Mouse (Mus musculus) neural tube, embryonic 11.5 days (tissue): ENCODE measurements around the gene Dnajb3. TPM values are rescaled to one million over a fixed set of nuclear protein-coding genes. Genes with fewer than 3 reads are reported as not detected.
"Not testable (repeated sequence)": the region's sequence is repeated elsewhere in the genome, so short reads cannot be mapped to it uniquely, and the experiment has no call there.

ENCODE experiments used
- ATAC-seq: fragments of 200-750 bp; cut with Nextera tagmentation; 2 replicates; pipeline ENCODE4 v1.8.0; 2017; ENCODE audit warnings: moderate number of reproducible peaks, mild to moderate bottlenecking, moderate TSS enrichment, moderate library complexity; ENCODE audit not compliant: insufficient read depth, low FRiP score, low TSS enrichment
- DNase-seq: peaks from one replicate; pipeline ENCODE4 v3.0.0-alpha.2; 2015; ENCODE audit warnings: low spot score
- H3K27ac ChIP-seq: fragments of 300-500 bp; sonication (generic); 2 replicates; pipeline ENCODE4 v1.5.1; 2014; ENCODE audit warnings: low read depth, mild to moderate bottlenecking, low read length
- H3K27me3 ChIP-seq: fragments of 300-500 bp; sonication (generic); 2 replicates; pipeline ENCODE4 v1.6.1; 2014; ENCODE audit warnings: mild to moderate bottlenecking, low read length, mixed read lengths; ENCODE audit not compliant: control insufficient read depth, insufficient read depth
- H3K36me3 ChIP-seq: fragments of 300-500 bp; sonication (generic); 2 replicates; pipeline ENCODE4 v1.6.1; 2014; ENCODE audit warnings: mild to moderate bottlenecking, low read length, moderate library complexity, mixed read lengths; ENCODE audit not compliant: control insufficient read depth, insufficient read depth
- H3K4me1 ChIP-seq: fragments of 300-500 bp; sonication (generic); 2 replicates; pipeline ENCODE4 v1.6.1; 2014; ENCODE audit warnings: low read length, mixed read lengths; ENCODE audit not compliant: control insufficient read depth, insufficient read depth
- H3K4me2 ChIP-seq: fragments of 300-500 bp; sonication (generic); 2 replicates; pipeline ENCODE4 v1.6.1; 2014; ENCODE audit warnings: low read depth, mild to moderate bottlenecking, moderate library complexity
- H3K4me3 ChIP-seq: fragments of 300-500 bp; sonication (generic); 2 replicates; pipeline ENCODE4 v1.5.1; 2014; ENCODE audit warnings: low read depth, low read length
- H3K9ac ChIP-seq: fragments of 300-500 bp; sonication (generic); 2 replicates; pipeline ENCODE4 v1.6.1; 2014; ENCODE audit warnings: mild to moderate bottlenecking, low read length
- H3K9me3 ChIP-seq: fragments of 300-500 bp; sonication (generic); 2 replicates; pipeline ENCODE4 v1.6.1; 2016; ENCODE audit warnings: low read length; ENCODE audit not compliant: control insufficient read depth
- WGBS: fragments of 180-500 bp; shearing (Covaris S2); extraction: QIAGEN DNeasy Blood & Tissue Kit; methylation state at CpG from one replicate; pipeline ENCODE4 v1.1.7; 2014; 5-methylcytosine and 5-hydroxymethylcytosine counted together
- polyA plus RNA-seq: library from polyadenylated mRNA; unstranded; fragments of >200 nt; fragmentation: Nextera tagmentation; extraction: Ambion mirVana; gene quantifications from 2 replicates; pipeline ENCODE4 v1.2.1, GENCODE M21; 2014

Gene Dnajb3
- polyA plus RNA-seq, 1 experiment from 2014 or later: 13.6 TPM

DNA sequence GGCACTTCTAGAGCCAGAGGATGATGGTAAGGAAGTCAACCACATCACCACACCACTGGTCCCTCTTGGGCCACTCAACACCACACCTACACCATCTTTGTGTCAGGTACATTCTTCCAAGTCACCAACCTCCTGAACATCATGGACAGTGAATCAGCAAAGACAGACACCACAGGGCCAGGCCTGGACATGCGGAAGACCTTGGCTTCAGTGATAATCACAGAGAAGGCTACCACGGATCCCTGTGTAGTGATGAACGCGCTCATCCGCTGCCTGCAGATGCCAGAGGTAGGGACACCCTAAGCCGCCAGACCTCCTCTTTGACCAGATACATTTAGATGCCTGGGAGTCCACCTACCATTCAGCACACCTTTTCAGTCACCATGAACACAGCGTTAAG, 22.5 kb upstream of the Dnajb3 start:
- peaks cover 75% of the 10 kb centered on the region for H3K9me3 ChIP-seq
- WGBS: 70% methylated on average over 7 of the region's 7 CpGs
- ATAC-seq (no peak), DNase-seq (no peak)
- no peak overlapping the region for H3K4me2 ChIP-seq
- no peak overlapping the region for H3K27ac ChIP-seq
- H3K4me1 ChIP-seq: no peaks in the 10 kb centered on the region
- H3K36me3 ChIP-seq: no peaks in the 10 kb centered on the region
- H3K9ac ChIP-seq: no peak overlapping the region
- H3K27me3 ChIP-seq: no peaks in the 10 kb centered on the region
- H3K4me3 ChIP-seq: no peak overlapping the region

DNA sequence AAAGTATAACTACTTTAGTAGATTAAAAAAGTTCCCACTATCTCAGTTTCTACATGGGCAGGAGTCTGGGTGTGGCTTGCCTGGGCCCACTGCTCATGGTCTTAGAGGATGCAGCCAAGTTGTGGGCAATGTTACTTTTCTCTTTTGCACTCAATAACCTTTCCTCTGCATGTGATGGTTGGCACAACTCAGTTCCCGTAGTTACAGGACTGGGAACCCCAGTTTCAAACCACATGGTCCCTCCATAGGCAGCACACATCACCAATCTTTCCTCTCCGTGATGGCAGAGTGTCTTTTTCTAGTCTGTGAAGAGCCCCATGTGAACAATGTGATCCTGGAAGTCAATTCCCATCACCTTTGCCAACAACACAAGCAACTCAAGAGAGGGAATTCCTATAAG, 21.9 kb upstream of the Dnajb3 start:
- Histone ChIP-seq H3K4me1 (no peaks in the 10 kb centered on the region), H3K27ac (no peak overlapping the region), H3K4me2 (no peak overlapping the region), H3K4me3 (no peak overlapping the region), H3K36me3 (no peaks in the 10 kb centered on the region), H3K9me3 (peaks cover 69% of the 10 kb centered on the region), H3K9ac (no peak overlapping the region), H3K27me3 (no peaks in the 10 kb centered on the region)
- WGBS: 59% methylated on average over 2 of the region's 2 CpGs
- ATAC-seq: no peak
- no peak for DNase-seq

DNA sequence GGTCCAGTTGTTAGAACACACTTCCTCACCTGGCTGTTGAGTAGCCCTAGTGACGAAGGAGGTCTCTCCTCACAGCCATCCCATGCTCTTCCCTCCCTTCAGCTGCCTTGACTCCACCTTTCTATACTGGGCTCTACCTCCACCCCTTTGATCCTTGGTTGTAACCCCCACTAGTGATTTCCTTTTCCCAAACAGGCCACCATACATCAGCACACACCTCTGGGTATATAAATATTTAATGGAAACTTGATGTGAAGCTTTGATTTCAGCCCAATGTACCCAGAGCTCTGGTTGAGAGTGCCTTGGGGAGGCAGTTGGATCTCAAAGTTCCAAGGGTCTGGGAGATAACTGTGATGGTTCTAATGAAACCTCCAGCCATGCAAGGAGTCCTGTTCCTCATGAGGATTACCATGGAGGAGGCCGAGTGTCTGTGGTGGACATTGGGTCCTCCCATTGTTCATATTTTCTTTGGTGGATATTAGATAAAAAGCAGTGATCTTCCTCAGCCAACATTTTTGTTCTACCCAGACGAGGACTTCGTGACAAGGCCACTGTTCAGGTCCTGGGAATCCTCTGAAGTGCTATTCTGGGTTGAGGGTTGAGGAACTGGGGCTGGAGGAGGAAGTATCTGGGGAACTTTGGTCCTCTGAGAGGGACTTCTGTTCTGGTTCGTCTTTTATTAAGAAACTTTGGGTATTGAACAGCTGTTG, 21.2 kb upstream of the Dnajb3 start, which contains the start of gene Mroh2a:
Gene Mroh2a, plus strand, starts transcription at position 317 of the 710 bp plus-strand sequence.
- Histone ChIP-seq H3K4me1 (no peaks in the 10 kb centered on the region), H3K36me3 (no peaks in the 10 kb centered on the region), H3K9me3 (peaks cover 66% of the 10 kb centered on the region), H3K27me3 (no peaks in the 10 kb centered on the region), H3K4me3 (no peak within 1 kb of the TSS), H3K4me2 (no peak within 1 kb of the TSS), H3K27ac (no peak within 1 kb of the TSS), H3K9ac (no peak within 1 kb of the TSS)
- 59% methylated on average over 5 of the region's 5 CpGs for WGBS
- no peak for DNase-seq
- ATAC-seq: no peak

DNA sequence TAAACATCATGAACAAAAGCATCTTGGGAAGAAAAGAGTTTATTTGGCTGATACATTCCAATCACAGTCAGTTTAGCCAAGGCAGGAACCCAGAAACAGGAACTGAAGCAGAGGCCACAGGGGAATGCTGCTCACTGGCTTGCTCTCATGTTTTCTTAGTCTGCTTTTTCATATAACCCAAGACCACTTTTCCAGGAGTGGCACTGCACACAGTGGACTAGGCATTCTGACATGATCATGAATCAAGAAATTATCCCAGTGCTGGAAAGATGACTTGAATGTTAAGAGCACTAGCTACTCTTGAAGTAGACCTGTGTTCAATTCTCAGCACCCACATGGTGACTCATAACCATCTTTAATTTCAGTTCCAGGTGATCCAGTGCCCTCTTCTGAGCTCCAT, 20.2 kb upstream of the Dnajb3 start:
- no peak for ATAC-seq
- Histone ChIP-seq H3K27ac (no peak overlapping the region), H3K4me3 (no peak overlapping the region), H3K4me2 (no peak overlapping the region), H3K4me1 (no peaks in the 10 kb centered on the region), H3K27me3 (no peaks in the 10 kb centered on the region), H3K36me3 (no peaks in the 10 kb centered on the region), H3K9ac (no peak overlapping the region), H3K9me3 (peaks cover 55% of the 10 kb centered on the region)
- no peak for DNase-seq

DNA sequence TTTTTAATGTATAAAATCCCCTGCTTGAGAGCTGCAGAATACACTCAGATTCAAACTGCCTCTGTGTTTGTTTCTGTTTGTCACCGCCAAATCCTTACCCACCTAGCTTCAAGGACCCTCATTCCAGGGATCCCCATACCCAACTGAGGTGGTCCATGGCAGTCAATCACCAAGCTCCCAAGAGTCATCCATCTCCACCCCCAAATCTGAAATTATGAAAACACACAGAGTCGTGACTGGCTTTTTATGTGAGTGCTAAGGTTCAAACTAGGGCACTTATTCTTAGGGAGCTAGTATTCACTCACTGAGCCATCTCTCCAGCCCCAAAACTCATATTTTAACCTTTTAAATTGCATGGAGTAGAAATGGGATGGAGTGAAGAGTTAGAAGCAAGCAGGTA, 19.7 kb upstream of the Dnajb3 start:
- DNase-seq: not testable (repeated sequence)

DNA sequence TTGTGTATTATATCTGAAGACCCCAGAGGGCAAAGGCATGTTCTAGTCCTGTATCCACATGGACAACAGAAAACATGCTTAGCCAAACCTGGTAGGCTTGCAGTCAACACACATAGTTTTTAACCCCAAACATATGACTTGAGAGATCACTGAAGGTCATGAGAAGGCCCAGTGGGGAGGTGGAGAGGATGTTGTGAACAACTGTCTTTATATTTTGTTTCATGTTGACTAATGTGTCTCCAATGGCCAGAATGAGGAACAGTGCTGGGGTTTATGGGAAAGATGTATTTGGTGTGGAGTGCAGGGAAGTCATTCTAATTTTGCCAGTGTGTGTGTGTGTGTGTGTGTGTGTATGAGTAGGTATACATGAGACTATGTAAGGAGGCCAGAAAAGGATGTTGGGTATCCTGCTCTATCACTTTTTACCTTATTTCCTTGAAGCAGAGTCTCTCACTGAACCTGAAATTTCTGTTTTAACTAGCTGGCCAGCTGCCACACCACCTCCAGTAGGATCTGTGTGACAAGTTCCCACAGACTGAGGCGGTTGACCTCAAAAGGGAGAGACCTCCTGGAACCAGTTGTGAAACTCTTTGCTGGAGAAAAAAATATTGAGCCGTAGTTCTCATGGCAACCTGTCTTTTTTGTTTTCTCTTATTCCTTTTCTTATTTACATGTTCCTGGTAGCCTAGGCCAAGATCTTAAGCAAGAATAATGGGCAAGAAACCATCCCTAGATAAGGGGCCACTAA, 18.6 kb upstream of the Dnajb3 start:
- H3K36me3 ChIP-seq: no peaks in the 10 kb centered on the region
- ATAC-seq (no peak), DNase-seq (no peak)
- no peak overlapping the region for H3K4me2 ChIP-seq
- WGBS: 72% methylated on average over 2 of the region's 2 CpGs
- H3K27ac ChIP-seq: no peak overlapping the region
- no peak overlapping the region for H3K4me3 ChIP-seq
- H3K9ac ChIP-seq: no peak overlapping the region
- no peaks in the 10 kb centered on the region for H3K4me1 ChIP-seq
- H3K27me3 ChIP-seq: no peaks in the 10 kb centered on the region
- peaks cover 40% of the 10 kb centered on the region for H3K9me3 ChIP-seq

More for the DNA sequence above, 19.7 kb upstream of the Dnajb3 start:
- not testable (repeated sequence) for H3K9ac ChIP-seq, H3K4me1 ChIP-seq, H3K27me3 ChIP-seq, H3K4me2 ChIP-seq, H3K4me3 ChIP-seq, H3K36me3 ChIP-seq, ATAC-seq, H3K27ac ChIP-seq
- H3K9me3 ChIP-seq: peaks cover 51% of the 10 kb centered on the region
- 49% methylated on average over 2 of the region's 2 CpGs for WGBS

DNA sequence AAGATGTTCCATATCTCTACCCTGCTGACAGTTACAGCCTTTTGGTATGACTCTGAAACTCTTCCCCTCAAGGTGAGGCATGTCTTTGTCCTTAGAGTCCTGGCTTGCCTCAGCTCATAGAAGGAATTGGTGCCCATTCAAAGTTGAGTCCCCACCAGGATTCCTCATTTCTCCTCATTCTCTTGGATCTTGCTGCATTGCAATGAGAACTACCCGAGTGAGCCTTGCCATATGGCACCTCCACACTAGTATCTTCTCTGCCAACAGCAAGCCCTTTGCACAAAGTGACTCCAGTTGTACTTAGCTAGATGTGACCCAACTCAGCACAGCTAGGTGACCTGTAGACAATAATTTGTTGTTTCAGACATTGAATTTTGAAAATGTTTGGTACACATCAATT, 18.0 kb upstream of the Dnajb3 start:
- H3K36me3 ChIP-seq: no peaks in the 10 kb centered on the region
- H3K4me2 ChIP-seq: no peak overlapping the region
- peaks cover 38% of the 10 kb centered on the region for H3K9me3 ChIP-seq
- DNase-seq: peak; percentile 10
- no peak overlapping the region for H3K4me3 ChIP-seq
- H3K27ac ChIP-seq: no peak overlapping the region
- H3K4me1 ChIP-seq: no peaks in the 10 kb centered on the region
- H3K9ac ChIP-seq: no peak overlapping the region
- WGBS: 64% methylated on average over 1 of the region's 1 CpGs
- no peak for ATAC-seq
- H3K27me3 ChIP-seq: no peaks in the 10 kb centered on the region

DNA sequence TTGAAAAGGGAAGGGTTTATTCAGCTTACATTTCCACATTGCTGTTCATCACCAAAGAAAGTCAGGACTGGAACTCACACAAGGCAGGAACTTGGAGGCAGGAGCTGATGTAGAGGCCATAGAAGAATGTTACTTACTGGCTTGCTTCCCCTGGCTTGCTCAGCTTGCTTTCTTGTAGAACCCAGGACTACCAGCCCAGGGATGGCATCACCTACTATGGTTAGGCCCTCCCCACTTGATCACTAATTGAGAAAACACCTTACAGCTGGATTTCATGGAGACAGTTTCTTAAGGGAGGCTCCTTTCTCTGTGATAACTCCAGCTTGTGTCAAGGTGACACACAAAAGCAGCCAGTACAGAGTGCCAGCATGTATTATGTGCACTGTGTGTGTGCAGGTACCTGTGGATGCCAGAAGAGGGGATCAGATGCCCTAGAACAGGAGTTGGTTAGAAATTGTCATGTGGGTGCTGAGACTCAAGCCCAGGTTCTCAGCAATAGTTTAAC, 17.5 kb upstream of the Dnajb3 start:
- not testable (repeated sequence) for H3K9ac ChIP-seq, H3K36me3 ChIP-seq, H3K4me3 ChIP-seq, H3K4me2 ChIP-seq, H3K4me1 ChIP-seq, H3K27me3 ChIP-seq, H3K27ac ChIP-seq, ATAC-seq
- DNase-seq: peak; percentile 8
- peaks cover 33% of the 10 kb centered on the region for H3K9me3 ChIP-seq

DNA sequence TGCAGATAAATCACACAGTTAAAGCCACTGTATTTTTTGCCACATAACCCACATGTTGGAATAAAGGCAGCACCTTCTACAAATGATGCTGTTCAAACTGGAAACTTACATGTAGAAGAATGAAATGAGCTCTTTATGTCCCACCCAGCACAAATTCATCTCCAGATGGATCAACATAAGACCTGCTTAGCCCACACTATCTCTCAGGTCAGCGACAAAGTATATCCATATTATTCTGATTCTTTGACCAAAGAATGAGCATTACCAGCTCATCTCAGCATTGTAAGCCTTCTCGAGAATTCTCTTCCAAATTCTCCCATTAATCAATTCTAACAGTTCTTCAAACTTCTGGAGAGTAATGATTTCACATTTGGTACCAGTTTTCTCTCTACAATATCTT, 16.6 kb upstream of the Dnajb3 start:
- ATAC-seq: no peak
- no peak overlapping the region for H3K27ac ChIP-seq

More for the DNA sequence above, 16.6 kb upstream of the Dnajb3 start:
- H3K27me3 ChIP-seq: no peaks in the 10 kb centered on the region
- no peak overlapping the region for H3K9ac ChIP-seq
- no peaks in the 10 kb centered on the region for H3K4me1 ChIP-seq
- H3K9me3 ChIP-seq: peaks cover 29% of the 10 kb centered on the region
- DNase-seq: no peak
- H3K4me3 ChIP-seq: no peak overlapping the region
- 55% methylated on average over 2 of the region's 2 CpGs for WGBS
- H3K4me2 ChIP-seq: no peak overlapping the region
- H3K36me3 ChIP-seq: no peaks in the 10 kb centered on the region
